Mouse (Mus musculus) left cerebral cortex, adult 18-20 months (tissue): ENCODE data around the gene Slx4ip. TPM values are rescaled to one million over a fixed set of nuclear protein-coding genes. Genes with fewer than 3 reads are reported as not detected.
A peak's percentile ranks its signal among the peaks of the same experiment; 100 is the strongest.

Experiments
- DNase-seq, 2 experiments: peaks; one replicate each; pipeline ENCODE4 v3.0.0; 2021 to 2022; ENCODE audit warnings: low spot score in 2 of 2, mixed read lengths in 1 of 2
- total RNA-seq, 2 experiments: library from RNA; stranded (reverse); gene quantifications; 2 replicates each; pipeline ENCODE4 v1.2.3; 2021

The Slx4ip gene
- total RNA-seq, 2 experiments from 2014 or later: 8.1 to 8.3 TPM

GRCm38 (mm10) chr2:137049906-137050305, 158.9 kb downstream of the Slx4ip start:
- DNase-seq: no peak

DNA sequence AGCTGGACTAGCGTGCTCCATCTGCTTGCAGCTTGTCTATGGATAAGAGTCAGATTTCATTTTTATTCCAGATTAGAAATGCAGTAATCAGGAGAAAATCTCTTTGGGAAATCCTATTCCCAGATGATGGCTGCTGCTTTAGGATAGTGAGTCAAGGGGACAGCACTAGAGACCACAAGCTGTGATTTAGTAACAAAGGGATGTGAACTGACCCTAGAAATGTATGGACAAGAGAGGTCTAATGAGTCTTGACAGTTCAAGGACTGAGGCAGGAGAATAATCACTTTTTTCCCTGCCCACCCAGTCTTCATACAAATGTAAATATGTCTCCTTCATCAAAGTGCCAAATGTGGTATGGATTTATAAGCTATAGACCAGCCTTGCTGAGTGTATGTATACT, 172.8 kb downstream of the Slx4ip start:
- no peak for DNase-seq

GRCm38 (mm10) chr2:137064513-137064912, 173.5 kb downstream of the Slx4ip start:
- no peak for DNase-seq

- no peak for DNase-seq
These were observed 176.6 kb downstream of the Slx4ip start for GRCm38 (mm10) chr2:137067479-137068110.

GRCm38 (mm10) chr2:137073473-137074312, 182.7 kb downstream of the Slx4ip start:
- DNase-seq: peak in 1 of 2 experiments; percentile 39

- no peak for DNase-seq
These were observed 183.2 kb downstream of the Slx4ip start for GRCm38 (mm10) chr2:137074313-137074620.

DNA sequence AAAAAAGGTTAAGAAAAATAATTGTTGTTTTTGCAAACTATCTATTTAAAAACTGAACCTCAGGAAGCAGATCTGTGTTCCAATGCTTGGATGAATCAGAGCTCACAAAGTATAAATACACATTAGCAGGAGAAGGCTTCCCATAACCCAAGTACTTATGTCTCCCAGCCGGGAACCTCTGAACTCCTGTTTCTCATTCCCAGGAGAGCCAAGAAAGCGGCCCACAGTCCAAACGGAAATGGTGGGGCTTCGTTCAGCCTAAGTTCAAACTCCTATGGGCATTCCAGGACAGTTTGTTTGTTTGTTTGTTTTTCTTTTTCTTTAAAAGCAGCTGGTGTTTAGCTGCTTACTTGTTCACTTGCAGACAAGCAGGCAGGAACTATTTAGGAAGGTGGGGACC, 187.8 kb downstream of the Slx4ip start:
- DNase-seq: no peak

DNA sequence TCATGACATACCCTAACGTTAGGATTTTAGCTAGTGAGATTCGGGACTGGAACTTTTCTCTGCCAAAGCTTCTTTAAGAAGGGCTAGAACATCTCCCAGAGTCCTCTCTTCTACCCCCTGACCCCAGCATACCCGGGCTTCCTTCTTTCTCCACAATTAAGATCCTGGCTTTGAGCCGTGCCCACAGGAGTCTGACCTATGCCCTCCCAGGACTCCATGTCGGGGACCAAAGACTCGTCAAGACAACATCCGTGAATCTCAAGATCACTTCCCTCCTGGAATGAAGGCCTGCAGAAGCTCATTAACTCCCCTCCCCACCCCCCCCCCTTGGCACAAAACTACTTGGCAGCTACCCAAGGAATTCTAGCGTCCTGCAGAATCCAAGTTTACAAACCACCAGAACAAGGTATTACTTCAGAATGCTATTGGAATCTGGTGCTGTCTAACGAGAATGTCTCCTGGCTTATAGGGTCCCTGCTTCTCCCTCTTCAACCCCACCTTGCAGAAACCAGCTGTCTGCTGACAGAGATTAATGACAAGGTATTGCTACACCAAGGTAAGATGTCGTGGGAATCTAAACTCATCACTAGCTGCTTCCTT, 188.8 kb downstream of the Slx4ip start:
- no peak for DNase-seq

GRCm38 (mm10) chr2:137080468-137080867, 189.4 kb downstream of the Slx4ip start:
- DNase-seq: no peak

DNA sequence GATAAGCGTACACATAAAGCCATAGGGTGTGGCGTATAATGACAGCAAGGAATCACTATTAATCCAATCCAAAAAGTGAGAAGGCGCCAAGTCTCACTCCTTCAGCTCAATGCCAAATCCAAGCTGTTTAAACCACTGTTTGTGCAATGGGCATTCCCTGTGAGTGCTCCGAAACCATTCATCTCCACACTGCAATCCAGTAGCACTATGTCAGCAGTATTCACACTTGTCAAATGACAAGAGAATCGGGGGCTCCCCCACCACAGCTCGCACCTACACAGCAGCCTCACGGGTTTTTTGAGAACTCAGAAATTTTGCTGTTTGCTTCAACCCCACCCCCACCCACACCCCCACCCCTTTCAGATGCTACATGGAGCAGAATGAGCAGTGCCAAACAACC, 190.0 kb downstream of the Slx4ip start:
- DNase-seq: no peak

- DNase-seq: peak in 1 of 2 experiments; percentile 39
These were observed 192.0 kb downstream of the Slx4ip start for GRCm38 (mm10) chr2:137082896-137083620.

GRCm38 (mm10) chr2:137085257-137085656, 194.2 kb downstream of the Slx4ip start:
- no peak for DNase-seq

- no peak for DNase-seq
These were observed 195.8 kb downstream of the Slx4ip start for GRCm38 (mm10) chr2:137086621-137087395.

- no peak for DNase-seq
These were observed 196.7 kb downstream of the Slx4ip start for GRCm38 (mm10) chr2:137087705-137088104.

DNA sequence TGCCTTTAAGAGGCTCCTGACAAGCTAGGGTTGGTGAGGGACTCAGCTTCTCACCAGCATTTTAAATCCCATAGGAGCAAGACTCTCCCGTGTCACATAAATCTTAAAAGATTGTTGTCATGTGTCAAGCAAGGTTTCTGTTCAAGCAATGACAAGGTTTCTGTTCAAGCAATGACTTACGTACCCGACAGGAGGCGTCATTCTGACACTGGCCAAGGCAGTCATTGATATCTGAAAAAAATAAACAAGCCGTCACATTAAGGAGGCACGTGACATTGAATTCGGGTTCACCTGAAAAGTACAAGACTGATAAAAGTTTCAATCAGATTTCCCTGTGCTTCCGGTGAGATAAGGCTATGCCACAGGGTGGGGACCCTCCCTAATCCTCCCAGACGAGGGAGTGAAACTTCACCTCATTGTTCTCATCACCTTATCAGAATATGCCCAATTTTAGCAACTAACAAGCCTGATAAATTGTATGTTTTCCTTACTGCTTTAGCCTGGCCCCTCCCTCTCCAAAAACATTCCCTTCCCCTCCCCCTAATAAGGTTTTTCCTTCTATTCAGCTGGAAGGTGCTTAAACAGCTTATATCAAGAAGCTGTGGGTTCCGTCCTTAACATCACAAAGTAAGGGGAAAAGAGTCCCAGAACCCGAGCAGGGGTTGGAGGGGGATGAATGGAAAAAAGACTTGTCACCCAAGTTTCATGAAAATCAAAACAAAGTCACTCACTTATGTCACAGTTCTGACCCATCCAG, 200.9 kb downstream of the Slx4ip start:
- no peak for DNase-seq

DNA sequence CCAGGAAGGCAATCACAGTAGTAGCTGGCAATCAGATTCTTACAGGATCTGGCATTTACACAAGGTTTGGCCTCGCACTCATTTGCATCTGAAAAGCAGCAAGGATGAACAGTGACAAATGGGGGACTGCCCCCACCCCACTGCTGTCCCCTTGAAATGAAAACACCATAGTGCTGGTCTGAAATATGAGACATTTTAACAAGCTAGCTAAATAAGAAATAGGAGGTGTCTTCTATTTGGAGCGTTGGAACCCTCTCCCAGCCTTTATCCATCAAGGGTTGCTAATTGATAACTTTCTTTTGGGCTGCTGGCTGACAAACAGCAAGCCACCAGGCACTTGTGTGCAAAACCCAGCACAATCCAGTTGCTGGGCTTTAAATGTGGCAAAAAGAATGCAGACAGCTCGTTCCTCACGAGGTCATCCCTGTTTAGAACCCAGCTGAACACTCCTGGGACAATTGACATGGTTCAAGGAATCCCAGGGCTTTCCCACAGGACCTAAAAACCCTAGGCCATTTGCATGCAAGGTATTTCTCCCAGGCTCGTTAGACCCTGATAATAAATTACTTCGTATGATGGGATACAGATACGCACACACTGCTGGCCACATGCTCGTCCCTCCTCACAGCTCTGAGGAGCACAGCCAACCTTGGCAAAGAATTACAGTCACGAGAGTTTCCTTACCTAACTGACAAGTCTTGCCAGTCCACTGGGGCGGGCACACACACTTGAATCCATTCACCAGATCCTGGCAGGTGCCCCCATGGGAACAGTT, 201.7 kb downstream of the Slx4ip start:
- no peak for DNase-seq

DNA sequence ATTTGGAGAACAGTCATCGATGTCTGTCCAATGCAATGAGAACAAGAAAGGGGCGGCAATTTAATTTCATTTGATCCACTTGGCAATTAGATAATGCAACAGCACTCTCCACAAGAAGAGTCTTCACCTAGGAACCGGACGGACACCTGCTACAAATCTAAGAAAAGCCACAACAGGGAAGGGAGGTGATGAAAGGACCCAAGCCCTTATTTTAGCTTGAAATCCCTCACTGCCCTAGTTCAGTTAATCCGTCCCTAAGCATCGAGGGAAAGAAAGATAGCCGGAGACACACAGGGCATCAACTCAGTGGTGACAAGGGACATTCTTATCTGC, 202.2 kb downstream of the Slx4ip start:
- DNase-seq: no peak

DNA sequence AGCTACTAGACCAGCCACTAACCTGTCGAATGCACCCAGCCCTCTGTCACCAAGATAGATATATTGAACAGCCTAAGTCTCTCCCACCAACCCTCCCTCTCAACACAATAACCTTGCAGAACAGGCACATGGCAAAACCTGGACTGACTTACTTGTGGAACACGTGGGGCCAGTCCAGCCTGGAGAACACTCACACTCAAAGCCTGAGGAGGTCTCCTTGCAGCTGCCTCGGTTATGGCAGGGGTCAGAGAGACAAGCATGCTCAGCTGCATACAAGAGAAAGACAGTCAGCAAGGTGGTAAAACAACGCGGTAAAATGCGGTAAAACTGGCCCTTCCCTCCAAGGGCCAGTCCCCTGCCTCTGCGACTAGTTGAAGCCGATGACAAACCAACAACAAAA, 203.3 kb downstream of the Slx4ip start:
- no peak for DNase-seq

DNA sequence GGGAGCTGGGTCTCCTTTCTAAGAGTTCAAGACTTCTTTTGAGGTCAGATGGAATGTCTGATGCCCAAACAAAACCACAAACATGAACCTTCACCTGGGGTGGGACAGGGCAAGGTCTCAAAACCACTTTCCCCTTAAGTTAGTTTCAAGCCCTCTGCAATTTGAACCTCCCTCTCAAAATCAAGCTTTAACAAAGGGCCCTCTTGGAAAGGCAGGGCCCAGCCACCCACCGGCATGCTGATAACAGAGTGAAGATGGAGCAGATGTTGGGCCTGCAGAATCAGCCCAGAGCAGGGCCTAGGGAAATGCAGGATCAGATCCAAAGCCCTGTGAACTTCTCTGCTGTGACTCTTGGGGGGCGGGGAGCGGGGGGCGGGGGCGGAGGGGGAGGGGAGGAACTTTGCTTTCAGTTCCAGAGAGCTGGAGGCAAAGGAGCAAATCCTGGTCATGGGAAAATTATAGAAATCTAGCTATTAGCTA, 206.0 kb downstream of the Slx4ip start:
- DNase-seq: no peak
